Mouse (Mus musculus): ENCODE data around the gene Pak2. TPM values are rescaled to one million over a fixed set of nuclear protein-coding genes. Genes with fewer than 3 reads are reported as not detected.
"Not testable (repeated sequence)": the region's sequence is repeated elsewhere in the genome, so short reads cannot be mapped to it uniquely, and the experiment has no call there.

The Pak2 gene
- polyA plus RNA-seq, 1 experiment from 2014 or later, result 49.6 TPM

DNA sequence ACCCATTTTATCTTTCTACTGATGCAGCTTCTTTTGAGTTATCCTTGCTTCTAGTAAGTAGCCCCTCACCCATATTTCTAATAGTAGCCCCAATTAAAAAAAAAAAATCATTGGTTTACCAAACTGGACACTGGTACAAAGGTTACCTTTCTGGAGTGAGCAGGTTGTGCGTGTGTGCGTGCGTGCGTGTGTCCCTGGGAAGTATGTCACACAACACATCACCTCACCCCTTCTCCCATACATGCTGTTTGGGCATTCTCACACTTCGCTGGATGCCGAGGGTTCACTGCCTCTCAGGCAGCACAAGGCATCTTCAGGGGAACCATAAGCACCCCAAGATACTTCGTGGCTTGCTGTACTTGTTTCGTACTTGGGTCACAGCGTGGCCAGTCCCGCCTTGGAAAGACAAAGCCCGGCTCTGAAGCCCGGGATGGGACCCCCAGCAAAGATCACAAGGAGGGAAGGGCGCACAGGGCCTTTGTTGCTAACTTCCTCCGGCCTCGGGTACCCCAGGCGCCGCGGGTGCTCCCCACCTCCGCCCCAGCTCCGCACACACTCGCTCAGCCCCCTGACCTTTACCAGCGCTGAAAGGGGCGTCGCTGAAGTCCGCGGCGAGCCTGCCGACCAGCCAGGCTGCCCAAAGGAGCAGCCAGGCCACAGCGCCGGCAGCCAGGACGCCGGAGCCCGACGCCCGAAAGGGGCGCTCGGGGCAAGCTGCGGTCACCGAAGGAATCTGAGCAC lies 19.9 kb upstream of the Pak2 start:
- peaks cover 6% of the 10 kb centered on the region for H3K36me3 ChIP-seq (ENCODE audit: control insufficient read depth, insufficient read depth, low read length)
- ATAC-seq (ENCODE audit: low FRiP score) (peak; percentile 88), DNase-seq (ENCODE audit: low spot score, missing footprints) (peak; percentile 97)
- H3K27me3 ChIP-seq (ENCODE audit: control insufficient read depth, insufficient read depth, low read length), result no peaks in the 10 kb centered on the region
- H3K4me3 ChIP-seq (ENCODE audit: low read depth, low read length), result peak overlapping the region; percentile 89
- H3K9me3 ChIP-seq (ENCODE audit: control insufficient read depth, low read length), result no peaks in the 10 kb centered on the region
- WGBS, result 0% methylated on average over 38 of the region's 39 CpGs
- peaks cover 10% of the 10 kb centered on the region; the same call in 1 of the 2 replicates for H3K4me1 ChIP-seq (ENCODE audit: control insufficient read depth, insufficient read depth, low read length)
- peak overlapping the region; percentile 80 for H3K4me2 ChIP-seq
- peak overlapping the region; percentile 94 for H3K9ac ChIP-seq (ENCODE audit: low read length)
- peak overlapping the region; percentile 63 for H3K27ac ChIP-seq (ENCODE audit: low read depth, low read length)

DNA sequence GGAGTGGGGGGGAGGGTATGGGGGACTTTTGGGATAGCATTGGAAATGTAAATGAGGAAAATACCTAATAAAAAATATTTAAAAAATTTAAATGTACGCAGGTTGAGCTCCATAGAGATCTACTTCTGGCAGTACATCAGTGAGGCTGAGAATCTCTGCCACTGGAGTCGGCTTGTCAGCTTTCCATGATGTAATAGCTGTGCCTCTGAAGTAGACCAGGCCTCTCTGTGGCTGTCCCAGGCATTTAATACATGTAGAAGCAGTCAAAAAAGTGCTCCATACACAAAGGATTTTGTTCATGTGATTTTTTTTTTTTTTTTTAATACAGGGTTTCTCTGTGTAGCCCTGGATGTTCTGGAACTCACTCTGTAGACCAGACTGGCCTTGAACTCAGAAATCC lies 18.6 kb upstream of the Pak2 start:
- WGBS, result 97% methylated on average over 2 of the region's 2 CpGs
- ATAC-seq (ENCODE audit: low FRiP score); DNase-seq (ENCODE audit: low spot score, missing footprints); H3K36me3 ChIP-seq (ENCODE audit: control insufficient read depth, insufficient read depth, low read length); H3K9ac ChIP-seq (ENCODE audit: low read length); H3K4me2 ChIP-seq; H3K27ac ChIP-seq (ENCODE audit: low read depth, low read length); H3K4me3 ChIP-seq (ENCODE audit: low read depth, low read length); H3K9me3 ChIP-seq (ENCODE audit: control insufficient read depth, low read length); H3K27me3 ChIP-seq (ENCODE audit: control insufficient read depth, insufficient read depth, low read length): not testable (repeated sequence)
- H3K4me1 ChIP-seq (ENCODE audit: control insufficient read depth, insufficient read depth, low read length), result peaks cover 10% of the 10 kb centered on the region; the same call in 1 of the 2 replicates

DNA sequence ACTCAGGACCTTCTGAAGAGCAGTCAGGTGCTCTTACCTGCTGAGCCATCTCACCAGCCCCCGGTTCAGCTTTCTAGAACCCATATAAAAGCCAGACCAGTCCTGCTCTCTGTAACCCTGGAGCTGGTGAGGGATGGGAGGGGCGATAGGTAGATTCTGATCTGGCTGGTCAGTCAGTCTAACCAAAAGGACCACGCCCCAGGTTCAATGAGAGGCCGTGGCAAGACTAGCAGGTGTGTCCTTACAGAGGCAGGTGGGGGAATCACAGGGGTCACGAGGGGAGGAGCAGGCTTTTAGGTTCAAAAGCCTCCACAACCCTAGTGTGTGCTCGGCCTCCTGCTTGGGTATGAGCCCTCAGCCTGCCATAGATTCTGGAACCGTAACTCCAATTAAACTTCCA lies 12.3 kb upstream of the Pak2 start:
- DNase-seq (ENCODE audit: low spot score, missing footprints) (no peak), ATAC-seq (ENCODE audit: low FRiP score) (no peak)
- Histone ChIP-seq H3K27me3 (ENCODE audit: control insufficient read depth, insufficient read depth, low read length) (no peaks in the 10 kb centered on the region), H3K9ac (ENCODE audit: low read length) (no peak overlapping the region), H3K4me3 (ENCODE audit: low read depth, low read length) (no peak overlapping the region), H3K27ac (ENCODE audit: low read depth, low read length) (no peak overlapping the region), H3K4me1 (ENCODE audit: control insufficient read depth, insufficient read depth, low read length) (no peaks in the 10 kb centered on the region), H3K4me2 (no peak overlapping the region), H3K36me3 (ENCODE audit: control insufficient read depth, insufficient read depth, low read length) (peaks cover 9% of the 10 kb centered on the region), H3K9me3 (ENCODE audit: control insufficient read depth, low read length) (no peaks in the 10 kb centered on the region)
- 94% methylated on average over 7 of the region's 7 CpGs for WGBS

DNA sequence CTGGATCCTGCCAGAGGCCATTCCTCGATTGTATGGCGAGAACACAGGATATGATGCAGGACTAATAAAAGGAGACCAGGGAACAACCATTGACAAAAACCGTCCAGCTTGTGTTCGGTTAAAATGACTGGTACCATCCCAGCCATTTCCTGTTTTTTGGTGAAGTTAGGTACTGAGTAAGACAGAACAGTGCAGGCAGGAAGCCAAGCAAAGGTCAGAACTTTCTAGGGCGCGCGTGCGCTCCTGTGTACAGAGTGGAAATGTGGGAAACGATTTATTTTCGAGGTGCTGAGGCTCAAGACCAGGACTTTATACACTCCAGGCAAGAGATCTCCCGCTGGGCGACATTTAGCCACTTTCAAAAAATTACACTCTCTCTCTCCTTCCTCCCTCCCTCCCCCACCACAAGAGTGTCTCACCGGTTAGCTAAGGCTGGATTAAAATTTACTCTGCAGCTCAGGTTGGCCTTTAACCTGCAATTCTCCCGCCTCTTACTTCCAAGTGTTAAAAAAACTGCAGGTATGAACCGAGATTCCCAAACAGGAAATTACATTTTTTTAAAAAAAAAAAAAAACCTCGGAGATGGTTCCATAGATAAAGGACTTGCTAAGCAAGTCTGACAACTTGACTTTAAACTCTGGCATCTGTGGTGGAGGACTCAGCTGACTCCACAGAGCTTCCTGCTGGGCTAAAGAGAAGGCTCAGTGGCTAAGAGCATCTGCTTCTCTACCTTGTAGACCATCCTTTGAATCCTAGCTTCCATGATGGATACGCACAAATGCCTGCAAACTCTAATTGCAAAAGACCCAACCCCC lies 8.7 kb upstream of the Pak2 start:
- no peak for DNase-seq (ENCODE audit: low spot score, missing footprints)
- Histone ChIP-seq H3K4me2 (no peak overlapping the region), H3K27ac (ENCODE audit: low read depth, low read length) (no peak overlapping the region), H3K27me3 (ENCODE audit: control insufficient read depth, insufficient read depth, low read length) (no peaks in the 10 kb centered on the region), H3K4me3 (ENCODE audit: low read depth, low read length) (no peak overlapping the region), H3K36me3 (ENCODE audit: control insufficient read depth, insufficient read depth, low read length) (peaks cover 12% of the 10 kb centered on the region; the same call in 1 of the 2 replicates), H3K9me3 (ENCODE audit: control insufficient read depth, low read length) (no peaks in the 10 kb centered on the region), H3K4me1 (ENCODE audit: control insufficient read depth, insufficient read depth, low read length) (no peaks in the 10 kb centered on the region), H3K9ac (ENCODE audit: low read length) (no peak overlapping the region)
- ATAC-seq (ENCODE audit: low FRiP score), result no peak
- 87% methylated on average over 17 of the region's 17 CpGs for WGBS

DNA sequence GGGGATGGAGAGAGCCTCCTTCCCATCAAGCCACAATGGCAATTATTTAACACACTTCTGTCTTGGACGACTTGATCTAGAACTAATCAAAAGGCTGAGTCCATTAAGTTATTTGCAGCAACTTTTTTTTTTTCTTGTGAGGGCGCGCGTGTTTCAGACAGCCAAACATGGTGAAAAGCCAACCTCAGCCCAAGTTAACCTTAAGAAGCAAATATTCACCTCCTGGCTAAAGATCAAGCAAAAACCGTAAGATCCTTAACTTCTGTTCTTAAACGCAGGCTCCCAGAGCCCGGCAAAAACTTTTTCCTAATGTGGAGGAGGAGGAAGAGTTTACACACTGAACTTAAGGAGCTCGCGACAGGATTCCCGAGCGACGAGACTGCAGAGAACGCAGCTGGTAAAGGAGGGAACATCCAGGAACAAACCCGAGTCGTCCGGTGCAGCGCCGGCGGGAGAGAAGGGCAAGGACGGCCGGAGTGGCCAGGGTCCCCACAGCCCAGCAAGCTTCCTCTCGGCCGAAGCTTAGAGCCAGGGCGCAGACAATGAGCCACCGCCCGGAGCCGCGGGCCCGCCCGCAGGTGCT lies 643 bp downstream of the Pak2 start:
- DNase-seq (ENCODE audit: low spot score, missing footprints), result peak; percentile 97
- Histone ChIP-seq H3K9ac (ENCODE audit: low read length) (peak overlapping the region; percentile 98), H3K4me2 (peak overlapping the region; percentile 75), H3K4me3 (ENCODE audit: low read depth, low read length) (peak overlapping the region; percentile 96), H3K27me3 (ENCODE audit: control insufficient read depth, insufficient read depth, low read length) (no peaks in the 10 kb centered on the region), H3K27ac (ENCODE audit: low read depth, low read length) (peak overlapping the region; percentile 90), H3K36me3 (ENCODE audit: control insufficient read depth, insufficient read depth, low read length) (peaks cover 5% of the 10 kb centered on the region; the same call in 1 of the 2 replicates), H3K9me3 (ENCODE audit: control insufficient read depth, low read length) (no peaks in the 10 kb centered on the region), H3K4me1 (ENCODE audit: control insufficient read depth, insufficient read depth, low read length) (peaks cover 10% of the 10 kb centered on the region)
- WGBS, result under 1% methylated on average over 29 of the region's 30 CpGs
- no peak for ATAC-seq (ENCODE audit: low FRiP score)

DNA sequence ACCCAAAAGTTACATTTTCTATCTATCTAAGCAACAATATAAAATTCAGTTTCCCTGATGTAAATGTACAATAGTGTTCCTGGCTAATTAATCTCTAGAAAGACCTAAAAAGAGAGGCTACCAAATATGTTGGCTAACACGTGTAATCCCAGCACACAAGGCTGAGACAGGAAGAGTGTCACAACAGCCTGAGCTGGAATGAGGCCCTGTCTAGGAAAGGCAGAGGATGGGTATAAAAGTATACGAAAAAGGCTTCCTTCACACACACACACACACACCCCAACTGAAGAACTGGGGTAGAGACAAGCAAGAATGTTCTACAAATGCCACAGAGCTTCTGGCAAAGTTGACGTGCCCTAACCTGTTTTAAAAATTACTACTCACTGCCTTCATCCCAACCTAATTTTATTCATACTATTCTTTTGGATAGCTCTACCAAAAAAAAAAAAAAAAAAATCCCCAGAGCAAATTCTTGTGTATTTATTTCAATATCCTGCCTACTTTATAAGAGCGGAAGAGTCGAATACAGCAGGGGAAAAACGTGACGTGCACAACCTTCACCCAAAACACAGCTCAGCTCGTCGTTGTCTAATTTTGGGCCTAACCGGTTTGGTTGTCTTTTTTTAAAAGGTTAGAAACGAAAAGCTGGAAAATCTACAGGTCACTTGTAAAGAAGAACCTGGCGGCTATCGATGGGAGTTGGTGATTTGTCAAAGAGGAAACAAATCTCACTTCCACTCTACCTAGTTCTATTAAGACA lies 1.3 kb downstream of the Pak2 start:
- Histone ChIP-seq H3K4me2 (peak overlapping the region; percentile 75), H3K9me3 (ENCODE audit: control insufficient read depth, low read length) (no peaks in the 10 kb centered on the region), H3K9ac (ENCODE audit: low read length) (peak overlapping the region; percentile 98), H3K27ac (ENCODE audit: low read depth, low read length) (no peak overlapping the region; the same call in 1 of the 2 replicates), H3K4me1 (ENCODE audit: control insufficient read depth, insufficient read depth, low read length) (peaks cover 10% of the 10 kb centered on the region), H3K36me3 (ENCODE audit: control insufficient read depth, insufficient read depth, low read length) (0 out of 2 replicates have a peak, but pooled peaks cover 4% of the 10 kb centered on the region), H3K27me3 (ENCODE audit: control insufficient read depth, insufficient read depth, low read length) (no peaks in the 10 kb centered on the region), H3K4me3 (ENCODE audit: low read depth, low read length) (peak overlapping the region; percentile 96)
- DNase-seq (ENCODE audit: low spot score, missing footprints) (no peak), ATAC-seq (ENCODE audit: low FRiP score) (no peak)
- 18% methylated on average over 13 of the region's 13 CpGs for WGBS

DNA sequence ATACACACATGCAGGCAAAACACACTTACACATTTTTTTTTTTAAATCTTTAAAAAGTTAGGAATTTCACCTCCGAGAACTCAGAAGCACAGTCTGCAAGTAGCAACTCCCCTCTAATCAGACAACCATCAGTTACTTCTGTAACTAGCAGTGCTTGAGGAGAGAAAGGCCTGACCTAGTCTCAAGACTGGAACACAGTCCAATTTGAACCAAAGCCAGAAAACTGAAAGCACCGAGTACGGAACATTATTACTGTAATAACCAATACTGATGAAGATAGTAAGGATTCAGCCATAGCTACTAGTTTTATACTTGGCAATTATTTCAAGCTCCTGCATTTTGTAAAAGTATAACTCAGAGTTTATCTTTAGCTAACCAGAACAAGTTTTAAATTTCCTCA lies 2.7 kb downstream of the Pak2 start:
- H3K27me3 ChIP-seq (ENCODE audit: control insufficient read depth, insufficient read depth, low read length), result no peaks in the 10 kb centered on the region
- no peak overlapping the region for H3K4me3 ChIP-seq (ENCODE audit: low read depth, low read length)
- peaks cover 10% of the 10 kb centered on the region for H3K4me1 ChIP-seq (ENCODE audit: control insufficient read depth, insufficient read depth, low read length)
- ATAC-seq (ENCODE audit: low FRiP score), result no peak
- H3K4me2 ChIP-seq, result no peak overlapping the region
- H3K9ac ChIP-seq (ENCODE audit: low read length), result no peak overlapping the region
- H3K36me3 ChIP-seq (ENCODE audit: control insufficient read depth, insufficient read depth, low read length), result no peaks in the 10 kb centered on the region
- H3K27ac ChIP-seq (ENCODE audit: low read depth, low read length), result no peak overlapping the region
- WGBS, result 86% methylated on average over 3 of the region's 3 CpGs
- DNase-seq (ENCODE audit: low spot score, missing footprints), result no peak
- H3K9me3 ChIP-seq (ENCODE audit: control insufficient read depth, low read length), result no peaks in the 10 kb centered on the region

DNA sequence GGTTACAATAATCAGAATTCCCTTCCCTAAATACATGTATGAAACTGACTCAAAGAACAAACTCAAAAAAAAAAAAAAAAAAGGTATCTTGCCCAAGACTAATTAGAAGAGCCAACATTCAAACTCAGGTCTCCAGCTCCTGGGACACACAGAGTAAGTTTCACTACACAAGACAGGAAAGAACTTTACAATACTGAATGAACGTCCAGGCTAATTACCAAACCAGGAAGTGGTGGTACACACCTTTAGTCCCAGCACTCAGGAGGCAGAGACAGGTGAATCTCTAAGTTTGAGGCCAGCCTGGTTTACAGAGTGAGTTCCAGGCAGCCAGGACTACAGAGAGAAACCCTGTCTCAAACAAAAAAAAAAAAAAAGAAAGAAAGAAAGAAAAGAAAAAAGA lies 3.4 kb downstream of the Pak2 start:
- no peak for ATAC-seq (ENCODE audit: low FRiP score)
- H3K9ac ChIP-seq (ENCODE audit: low read length), result no peak overlapping the region
- no peaks in the 10 kb centered on the region for H3K36me3 ChIP-seq (ENCODE audit: control insufficient read depth, insufficient read depth, low read length)
- WGBS, result 73% methylated on average over 1 of the region's 1 CpGs
- peaks cover 10% of the 10 kb centered on the region for H3K4me1 ChIP-seq (ENCODE audit: control insufficient read depth, insufficient read depth, low read length)
- no peak overlapping the region for H3K4me3 ChIP-seq (ENCODE audit: low read depth, low read length)
- no peak overlapping the region for H3K4me2 ChIP-seq
- no peaks in the 10 kb centered on the region for H3K9me3 ChIP-seq (ENCODE audit: control insufficient read depth, low read length)
- no peak for DNase-seq (ENCODE audit: low spot score, missing footprints)
- no peaks in the 10 kb centered on the region for H3K27me3 ChIP-seq (ENCODE audit: control insufficient read depth, insufficient read depth, low read length)
- no peak overlapping the region for H3K27ac ChIP-seq (ENCODE audit: low read depth, low read length)
